Mouse (Mus musculus) midbrain, embryonic 16.5 days (tissue): ENCODE measurements around the gene Gm17079. TPM values are rescaled to one million over a fixed set of nuclear protein-coding genes. Genes with fewer than 3 reads are reported as not detected.

ENCODE experiments used
- polyA plus RNA-seq: library from polyadenylated mRNA; unstranded; fragments of >200 nt; fragmentation: Nextera tagmentation; extraction: Ambion mirVana; gene quantifications from 2 replicates; pipeline ENCODE4 v1.2.1, GENCODE M21; 2015

Gm17079 gene
- polyA plus RNA-seq, 1 experiment from 2014 or later: not detected

Other genes with a start within 250 kb of the Gm17079 start
- not detected in 2 replicates for gene Vmn2r89, start 243.6 kb downstream of the Gm17079 start, polyA plus RNA-seq
- gene Gm5622, start 142.7 kb downstream of the Gm17079 start, polyA plus RNA-seq: not detected in 2 replicates
- gene Gm17175, start 121.4 kb downstream of the Gm17079 start, polyA plus RNA-seq: not detected in 2 replicates
- gene Gm17174, start 103.3 kb downstream of the Gm17079 start, polyA plus RNA-seq: not detected in 2 replicates
- gene Gm17078, start 84.2 kb downstream of the Gm17079 start, polyA plus RNA-seq: not detected in 2 replicates
- not detected in 2 replicates for gene Gm4181, start 59.8 kb downstream of the Gm17079 start, polyA plus RNA-seq
- gene Gm5800, start 21.7 kb upstream of the Gm17079 start, polyA plus RNA-seq: not detected in 2 replicates
- gene Ang4, start 78.1 kb upstream of the Gm17079 start, polyA plus RNA-seq: not detected in 2 replicates
- gene AY358078, start 104.6 kb upstream of the Gm17079 start, polyA plus RNA-seq: not detected in 2 replicates
- gene Ear6, start 158.2 kb upstream of the Gm17079 start, polyA plus RNA-seq: not detected in 2 replicates
- 86.5 and 92.0 TPM in 2 replicates for gene Mettl17, start 189.4 kb upstream of the Gm17079 start, polyA plus RNA-seq
- gene Slc39a2, start 197.4 kb upstream of the Gm17079 start, polyA plus RNA-seq: 2.2 and 3.1 TPM in 2 replicates
- 196 and 269 TPM in 2 replicates for gene Ndrg2, start 218.7 kb upstream of the Gm17079 start, polyA plus RNA-seq
- gene Tppp2, start 223.0 kb upstream of the Gm17079 start, polyA plus RNA-seq: not detected in 2 replicates
- gene Rnase13, start 227.3 kb upstream of the Gm17079 start, polyA plus RNA-seq: not detected in 2 replicates